Mouse (Mus musculus) stomach, embryonic 15.5 days (tissue): Measurements from ENCODE around the gene Mgat5. TPM values are rescaled to one million over a fixed set of nuclear protein-coding genes. Genes with fewer than 3 reads are reported as not detected.
A peak's percentile ranks its signal among the peaks of the same experiment; 100 is the strongest.

ENCODE experiments used
- ATAC-seq: fragments of 200-750 bp; cut with Nextera tagmentation; 2 replicates; pipeline ENCODE4 v1.8.0; 2017; ENCODE audit warnings: low read depth, moderate number of reproducible peaks, moderate TSS enrichment; ENCODE audit not compliant: insufficient read depth, low FRiP score
- H3K27ac ChIP-seq: fragments of 300-500 bp; sonication (generic); 2 replicates; pipeline ENCODE4 v1.5.1; 2015; ENCODE audit warnings: mild to moderate bottlenecking, inconsistent platforms
- H3K27me3 ChIP-seq: fragments of 300-500 bp; sonication (generic); replicated peaks from 2 replicates; pipeline ENCODE4 v1.6.1; 2015; ENCODE audit warnings: inconsistent platforms
- H3K36me3 ChIP-seq: fragments of 300-500 bp; sonication (generic); 2 replicates; pipeline ENCODE4 v1.6.1; 2015; ENCODE audit warnings: inconsistent platforms
- H3K4me1 ChIP-seq: fragments of 300-500 bp; sonication (generic); 2 replicates; pipeline ENCODE4 v1.6.1; 2015; ENCODE audit warnings: inconsistent platforms
- H3K4me2 ChIP-seq: fragments of 300-500 bp; sonication (generic); 2 replicates; pipeline ENCODE4 v1.6.1; 2015; ENCODE audit warnings: mild to moderate bottlenecking, inconsistent platforms
- H3K4me3 ChIP-seq: fragments of 300-500 bp; sonication (generic); replicated peaks from 2 replicates; pipeline ENCODE4 v1.5.1; 2015; ENCODE audit warnings: inconsistent platforms
- H3K9ac ChIP-seq: fragments of 300-500 bp; sonication (generic); 2 replicates; pipeline ENCODE4 v1.6.1; 2015; ENCODE audit warnings: inconsistent platforms
- H3K9me3 ChIP-seq: fragments of 300-500 bp; sonication (generic); 2 replicates; pipeline ENCODE4 v1.6.1; 2016; ENCODE audit warnings: inconsistent platforms
- WGBS: fragments of 180-500 bp; shearing (Covaris S2); methylation state at CpG from one replicate; pipeline ENCODE4 v1.1.7; 2015; 5-methylcytosine and 5-hydroxymethylcytosine counted together
- polyA plus RNA-seq: library from polyadenylated mRNA; unstranded; fragments of >200 nt; fragmentation: Nextera tagmentation; extraction: Ambion mirVana; gene quantifications from 2 replicates; pipeline ENCODE4 v1.2.1, GENCODE M21; 2015

The Mgat5 gene
- polyA plus RNA-seq = 5.4 and 5.7 TPM in 2 replicates

DNA sequence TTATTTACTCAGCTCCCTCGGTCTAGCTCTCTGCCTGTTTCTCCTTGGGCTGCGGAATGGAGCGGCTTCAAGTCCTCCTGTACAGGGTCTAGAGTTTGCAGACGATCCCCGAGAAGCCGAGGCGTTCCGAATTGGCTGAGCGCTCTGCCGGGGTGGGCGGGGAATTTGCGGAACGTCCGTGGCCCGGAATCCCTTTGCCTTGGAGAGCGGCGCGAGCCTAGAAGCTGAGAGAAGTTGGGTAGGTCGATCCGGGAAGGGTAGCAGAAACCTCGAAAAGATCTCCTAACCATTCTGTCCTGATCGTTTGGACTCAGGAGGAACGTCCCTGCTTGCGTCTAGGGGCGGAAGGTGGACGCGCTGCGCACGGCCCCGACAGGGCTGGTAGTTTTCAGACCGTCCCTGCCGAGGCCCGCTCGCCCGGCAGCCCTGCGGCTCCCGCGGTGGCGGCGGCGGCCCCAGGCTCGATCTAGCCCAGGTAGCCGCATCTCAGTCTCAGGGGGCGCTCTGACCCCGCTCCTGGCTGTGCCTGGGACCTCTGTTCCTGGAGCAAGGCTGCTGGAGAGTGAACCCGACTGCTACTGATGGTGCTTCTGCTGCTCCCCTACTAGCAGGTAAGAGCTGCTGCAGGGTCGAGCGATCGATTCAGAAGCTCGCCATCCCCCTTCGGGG, at the start of gene Mgat5:
Mgat5 (plus strand) TSS at position 199 of the 669 bp plus-strand sequence.
- H3K36me3 ChIP-seq = no peaks in the 10 kb centered on the region
- H3K9me3 ChIP-seq = no peaks in the 10 kb centered on the region
- peak; percentile 90 for ATAC-seq
- H3K4me1 ChIP-seq = peaks cover 12% of the 10 kb centered on the region; the same call in 1 of the 2 replicates
- WGBS = under 1% methylated on average over 51 of the region's 51 CpGs
- peak within 1 kb of the TSS; percentile 87 for H3K4me3 ChIP-seq
- H3K4me2 ChIP-seq = peak within 1 kb of the TSS; percentile 93
- H3K27ac ChIP-seq = peak within 1 kb of the TSS; percentile 97
- H3K9ac ChIP-seq = peak within 1 kb of the TSS; percentile 72
- no peaks in the 10 kb centered on the region for H3K27me3 ChIP-seq

DNA sequence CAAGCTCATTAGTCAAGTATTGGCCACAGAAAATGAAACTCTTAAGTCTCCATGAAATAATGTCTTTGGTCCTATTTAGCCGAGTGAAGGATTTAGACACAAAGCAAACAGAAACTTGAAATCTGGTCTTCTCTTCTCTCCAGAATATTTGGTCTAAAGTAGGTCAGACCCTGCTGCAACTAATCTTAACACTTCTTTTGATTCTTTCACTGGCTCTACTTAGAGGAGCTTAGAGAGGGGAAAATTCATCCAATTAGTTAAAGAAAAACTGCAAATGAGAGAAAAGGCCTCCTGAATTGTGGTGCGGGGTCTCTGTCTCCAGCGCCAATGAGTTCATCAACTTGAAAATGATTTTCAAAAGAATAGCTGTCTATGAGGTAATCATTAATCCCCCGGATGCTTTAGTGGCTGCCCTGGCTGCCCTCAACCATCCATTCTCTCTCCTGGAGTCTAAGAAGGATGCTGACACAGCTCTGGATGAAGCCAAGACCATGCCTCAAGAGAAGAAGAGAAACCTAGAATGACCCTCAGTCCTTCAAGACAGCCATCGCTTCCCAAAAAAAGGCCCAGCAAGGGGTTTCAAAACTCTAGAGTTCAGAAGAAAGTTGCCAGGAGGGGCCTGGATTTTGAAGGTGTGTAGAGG, 44.6 kb upstream of the Mgat5 start:
- 81% methylated on average over 5 of the region's 5 CpGs for WGBS
- ATAC-seq = no peak
- H3K4me1 ChIP-seq = no peaks in the 10 kb centered on the region
- H3K9me3 ChIP-seq = no peaks in the 10 kb centered on the region
- no peak overlapping the region for H3K4me3 ChIP-seq
- no peaks in the 10 kb centered on the region for H3K27me3 ChIP-seq
- no peak overlapping the region for H3K9ac ChIP-seq
- H3K36me3 ChIP-seq = no peaks in the 10 kb centered on the region
- no peak overlapping the region for H3K27ac ChIP-seq
- no peak overlapping the region for H3K4me2 ChIP-seq

DNA sequence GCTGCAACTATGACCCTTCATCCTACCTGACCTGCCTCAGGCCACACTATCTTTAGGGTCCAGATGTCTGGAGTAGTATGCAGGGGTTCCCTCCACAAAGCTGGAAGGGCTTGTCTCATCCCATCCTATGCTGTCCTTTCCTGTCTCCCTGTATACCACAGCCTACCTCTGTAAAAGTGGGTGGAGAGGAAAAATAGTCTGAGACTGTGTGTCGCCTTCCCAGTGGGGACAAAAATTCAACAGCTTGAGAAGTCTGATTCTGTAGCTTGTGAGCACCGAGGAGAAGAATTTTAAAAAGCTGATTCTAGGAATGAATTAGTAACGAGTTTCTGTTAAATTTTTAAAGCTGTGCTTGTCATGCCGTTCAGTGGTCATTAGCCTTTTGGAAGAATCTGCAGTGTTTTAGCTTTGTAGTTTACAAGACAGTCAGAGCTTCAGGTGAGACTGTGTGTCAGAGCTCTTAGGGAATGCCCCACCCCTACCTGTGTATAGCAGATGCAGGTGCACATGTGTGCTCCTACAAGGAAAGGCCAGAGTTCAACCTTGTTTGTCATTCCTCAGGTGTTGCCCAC, 40.1 kb upstream of the Mgat5 start:
- ATAC-seq = no peak
- WGBS = 79% methylated on average over 4 of the region's 4 CpGs
- no peak overlapping the region for H3K9ac ChIP-seq
- H3K27me3 ChIP-seq = no peaks in the 10 kb centered on the region
- no peaks in the 10 kb centered on the region for H3K9me3 ChIP-seq
- no peaks in the 10 kb centered on the region for H3K4me1 ChIP-seq
- H3K4me2 ChIP-seq = no peak overlapping the region
- no peak overlapping the region for H3K27ac ChIP-seq
- no peak overlapping the region for H3K4me3 ChIP-seq
- no peaks in the 10 kb centered on the region for H3K36me3 ChIP-seq

DNA sequence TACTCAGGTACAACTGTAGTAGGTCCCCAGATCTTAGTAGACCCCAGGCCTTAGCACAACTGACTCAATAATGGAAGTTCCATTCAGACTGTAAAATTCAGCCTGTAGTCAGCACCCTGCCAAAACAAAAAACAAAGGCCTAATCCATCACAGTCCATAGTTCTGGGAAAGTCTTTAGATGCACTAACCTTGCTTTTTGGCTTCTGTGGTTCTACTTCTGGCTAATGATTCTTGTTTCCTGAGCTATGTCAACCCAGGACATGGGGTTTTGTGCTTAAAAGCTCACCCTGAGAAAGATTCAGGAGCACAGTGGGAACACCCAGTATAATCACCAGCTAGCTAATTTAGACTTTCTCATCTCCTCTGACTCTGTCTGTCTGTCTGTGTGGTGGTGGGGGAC, 38.3 kb upstream of the Mgat5 start:
- H3K27me3 ChIP-seq = no peaks in the 10 kb centered on the region
- H3K4me2 ChIP-seq = no peak overlapping the region
- H3K9me3 ChIP-seq = no peaks in the 10 kb centered on the region
- ATAC-seq = no peak
- H3K36me3 ChIP-seq = no peaks in the 10 kb centered on the region
- no peak overlapping the region for H3K27ac ChIP-seq
- H3K4me3 ChIP-seq = no peak overlapping the region
- H3K4me1 ChIP-seq = no peaks in the 10 kb centered on the region
- H3K9ac ChIP-seq = no peak overlapping the region

DNA sequence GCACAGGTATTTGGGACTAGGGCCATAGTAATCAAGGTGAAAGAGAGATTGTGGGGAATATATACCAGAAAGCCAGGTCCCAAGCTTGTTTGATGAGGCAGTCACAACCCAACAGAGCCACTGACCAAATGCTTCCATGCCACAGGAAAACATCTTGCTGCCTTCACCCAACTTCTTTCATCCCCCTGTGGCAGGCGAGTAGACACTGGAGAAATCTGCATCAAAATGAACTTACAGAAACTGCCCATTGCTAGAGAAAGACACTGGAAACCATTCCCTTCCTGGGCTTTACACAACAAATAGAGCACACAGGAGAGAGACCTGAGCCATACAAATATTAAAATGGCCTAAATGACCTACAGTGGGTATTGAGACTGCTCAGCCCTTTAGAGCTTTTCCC, 37.2 kb upstream of the Mgat5 start:
- Histone ChIP-seq H3K9me3 (no peaks in the 10 kb centered on the region), H3K4me1 (no peaks in the 10 kb centered on the region), H3K27ac (no peak overlapping the region), H3K27me3 (no peaks in the 10 kb centered on the region), H3K9ac (no peak overlapping the region), H3K4me3 (no peak overlapping the region), H3K36me3 (no peaks in the 10 kb centered on the region), H3K4me2 (no peak overlapping the region)
- no peak for ATAC-seq
- WGBS = 78% methylated on average over 1 of the region's 1 CpGs

DNA sequence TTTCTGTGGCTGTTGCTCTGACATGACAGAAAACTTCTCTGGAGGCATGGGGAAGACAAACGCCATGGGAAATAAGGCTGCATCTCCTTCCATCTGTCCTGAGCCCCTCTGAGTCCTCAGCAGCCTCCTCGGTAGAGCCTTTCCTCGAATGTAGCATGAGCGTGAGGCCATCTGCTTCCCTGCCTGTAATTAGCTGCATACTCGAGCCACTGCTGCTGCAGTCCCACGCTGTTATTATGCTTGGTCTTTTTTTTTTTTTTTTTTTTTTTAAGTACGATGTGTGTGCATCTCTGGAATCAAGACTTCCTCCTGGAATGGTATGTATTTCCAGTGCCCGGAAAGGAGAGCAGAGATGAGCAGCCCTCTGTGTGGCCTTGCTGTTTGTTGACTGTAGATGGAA, 36.6 kb upstream of the Mgat5 start:
- H3K27me3 ChIP-seq = no peaks in the 10 kb centered on the region
- no peak for ATAC-seq
- H3K4me3 ChIP-seq = no peak overlapping the region
- H3K9ac ChIP-seq = no peak overlapping the region
- no peaks in the 10 kb centered on the region for H3K36me3 ChIP-seq
- H3K9me3 ChIP-seq = no peaks in the 10 kb centered on the region
- no peak overlapping the region for H3K4me2 ChIP-seq
- WGBS = 67% methylated on average over 8 of the region's 8 CpGs
- no peaks in the 10 kb centered on the region for H3K4me1 ChIP-seq
- no peak overlapping the region for H3K27ac ChIP-seq

DNA sequence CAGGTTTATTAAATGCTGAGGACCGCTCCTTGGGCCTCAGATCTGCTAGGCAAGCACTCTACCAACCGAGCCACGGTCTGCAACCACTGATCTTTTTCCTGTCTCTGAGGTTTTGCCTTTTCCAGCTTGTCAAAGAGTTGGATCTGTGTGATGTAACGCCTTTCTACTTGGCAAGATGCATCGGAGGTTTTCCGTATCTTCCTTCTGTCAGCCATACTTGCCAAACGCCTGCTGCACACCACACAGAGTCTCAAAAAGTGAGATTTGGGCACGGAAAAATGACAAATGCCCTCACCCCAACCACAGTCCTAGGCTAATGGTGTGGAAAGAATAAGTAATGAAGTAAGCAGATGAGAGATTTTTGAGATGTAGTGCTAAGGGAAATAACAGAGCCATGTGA, 35.3 kb upstream of the Mgat5 start:
- 83% methylated on average over 8 of the region's 8 CpGs for WGBS
- no peak for ATAC-seq
- H3K36me3 ChIP-seq = no peaks in the 10 kb centered on the region
- H3K4me2 ChIP-seq = no peak overlapping the region
- no peak overlapping the region for H3K4me3 ChIP-seq
- H3K27ac ChIP-seq = no peak overlapping the region
- H3K27me3 ChIP-seq = no peaks in the 10 kb centered on the region
- no peaks in the 10 kb centered on the region for H3K9me3 ChIP-seq
- no peaks in the 10 kb centered on the region for H3K4me1 ChIP-seq
- H3K9ac ChIP-seq = no peak overlapping the region

DNA sequence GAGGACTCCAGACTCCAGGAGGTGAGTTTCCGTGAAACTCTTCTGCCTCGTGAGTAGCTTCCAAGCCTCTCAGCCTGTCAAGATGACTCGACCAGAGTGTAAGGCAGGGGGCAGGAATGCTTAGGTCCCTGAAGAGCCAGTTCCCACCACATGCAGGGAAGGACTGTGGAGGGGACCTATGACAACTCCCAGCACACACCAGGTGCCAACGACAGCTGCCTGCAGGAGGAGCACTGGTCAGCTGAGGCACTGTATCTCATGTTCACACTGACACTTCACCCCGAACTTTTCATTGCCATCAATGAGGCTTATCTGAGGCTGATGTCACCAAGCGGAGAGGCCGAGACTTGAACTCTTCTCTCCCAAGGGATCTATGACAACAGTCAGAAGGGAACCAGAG, 33.5 kb upstream of the Mgat5 start:
- ATAC-seq = no peak
- no peak overlapping the region for H3K4me2 ChIP-seq
- WGBS = 80% methylated on average over 7 of the region's 7 CpGs
- no peaks in the 10 kb centered on the region for H3K4me1 ChIP-seq
- no peak overlapping the region for H3K9ac ChIP-seq
- H3K27me3 ChIP-seq = no peaks in the 10 kb centered on the region
- no peak overlapping the region for H3K4me3 ChIP-seq
- no peaks in the 10 kb centered on the region for H3K9me3 ChIP-seq
- no peaks in the 10 kb centered on the region for H3K36me3 ChIP-seq
- no peak overlapping the region for H3K27ac ChIP-seq

DNA sequence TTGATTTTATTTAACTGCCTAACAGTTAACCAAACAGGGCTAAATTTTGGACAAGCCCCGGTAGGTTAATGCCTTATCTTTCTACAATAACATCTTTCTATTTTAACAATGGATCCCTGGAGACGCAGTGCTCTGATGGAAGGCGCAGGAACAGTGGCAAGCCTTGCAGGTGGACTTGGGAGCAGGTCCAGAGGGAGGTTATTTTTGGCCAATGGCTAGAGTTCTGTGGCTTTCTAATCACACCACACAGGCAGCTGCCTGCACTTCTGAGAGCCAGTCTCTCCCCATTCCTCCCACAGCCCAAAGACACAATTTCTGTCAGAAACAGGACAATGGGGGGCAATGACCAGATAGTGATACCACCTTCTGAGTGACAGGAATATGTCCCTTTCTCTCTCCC, 31.4 kb upstream of the Mgat5 start:
- H3K36me3 ChIP-seq = no peaks in the 10 kb centered on the region
- no peak overlapping the region for H3K4me2 ChIP-seq
- H3K4me3 ChIP-seq = no peak overlapping the region
- H3K9me3 ChIP-seq = no peaks in the 10 kb centered on the region
- WGBS = 82% methylated on average over 3 of the region's 3 CpGs
- no peaks in the 10 kb centered on the region for H3K4me1 ChIP-seq
- ATAC-seq = no peak
- H3K27me3 ChIP-seq = no peaks in the 10 kb centered on the region
- no peak overlapping the region for H3K9ac ChIP-seq
- no peak overlapping the region for H3K27ac ChIP-seq

DNA sequence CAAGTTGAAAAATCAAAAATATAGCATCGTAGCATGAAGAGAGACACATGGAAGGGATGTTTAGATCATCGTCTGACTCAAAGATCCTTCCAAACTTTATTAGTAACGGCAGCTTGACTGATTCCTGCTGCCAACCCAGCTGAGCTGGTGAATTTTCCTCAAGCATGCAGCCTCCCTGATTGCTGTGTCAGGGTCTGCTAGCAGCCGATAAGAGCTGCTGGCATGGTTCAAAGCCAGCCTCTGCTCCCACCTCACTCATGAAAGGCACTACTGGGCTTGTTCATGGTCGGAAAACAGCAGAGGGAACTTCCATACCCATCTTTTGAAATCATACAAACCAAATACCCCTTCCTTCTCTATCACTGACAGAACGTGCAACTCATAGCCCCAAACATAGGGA, 12.4 kb upstream of the Mgat5 start:
- Histone ChIP-seq H3K4me3 (no peak overlapping the region), H3K9me3 (no peaks in the 10 kb centered on the region), H3K4me1 (no peaks in the 10 kb centered on the region), H3K36me3 (no peaks in the 10 kb centered on the region), H3K4me2 (no peak overlapping the region), H3K27ac (no peak overlapping the region), H3K9ac (no peak overlapping the region), H3K27me3 (no peaks in the 10 kb centered on the region)
- WGBS = 72% methylated on average over 6 of the region's 6 CpGs
- ATAC-seq = no peak

DNA sequence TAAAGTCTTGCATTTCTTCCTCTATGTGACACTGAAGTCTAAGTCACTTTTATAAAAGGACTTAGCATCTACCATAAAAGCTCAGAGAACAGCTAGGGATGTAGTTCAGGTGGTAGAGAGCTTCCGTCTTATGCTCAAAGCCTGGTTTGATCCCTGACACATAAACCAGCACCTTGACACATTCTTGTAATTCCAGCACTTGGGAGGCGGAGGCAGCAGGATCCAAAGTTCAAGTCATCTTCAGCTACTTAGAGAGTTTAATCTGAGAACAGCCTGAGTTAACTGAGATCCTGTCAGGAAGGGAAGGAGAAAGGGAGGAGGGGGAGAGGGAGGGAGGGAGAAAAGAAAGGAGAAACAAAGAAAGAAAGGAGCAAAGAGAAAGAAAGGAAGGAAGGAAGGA, 5.6 kb upstream of the Mgat5 start:
- ATAC-seq = no peak
- WGBS = 69% methylated on average over 2 of the region's 2 CpGs
- Histone ChIP-seq H3K4me2 (no peak overlapping the region), H3K4me1 (0 out of 2 replicates have a peak, but pooled peaks cover 7% of the 10 kb centered on the region), H3K9me3 (no peaks in the 10 kb centered on the region), H3K27ac (no peak overlapping the region), H3K27me3 (no peaks in the 10 kb centered on the region), H3K36me3 (no peaks in the 10 kb centered on the region), H3K9ac (no peak overlapping the region), H3K4me3 (no peak overlapping the region)

DNA sequence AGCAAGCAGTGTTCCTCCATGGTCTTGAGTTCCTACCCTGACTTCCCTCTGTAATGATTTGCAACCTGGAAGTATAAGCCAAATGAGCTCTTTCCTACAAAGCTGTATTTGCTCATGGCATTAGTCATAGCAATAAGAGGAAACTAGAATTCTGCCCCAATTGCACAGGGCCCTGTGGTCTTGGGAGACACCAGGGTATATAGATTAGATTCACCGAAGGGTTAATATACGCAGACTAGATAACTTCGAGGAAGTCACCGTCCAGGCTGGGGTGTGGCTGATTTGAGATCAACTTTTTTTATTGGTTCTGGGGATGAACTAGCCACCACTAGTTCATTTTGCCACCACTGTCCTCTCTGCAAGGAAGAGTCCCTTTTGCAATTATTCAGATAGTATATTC, 2.5 kb upstream of the Mgat5 start:
- no peak for ATAC-seq
- H3K9ac ChIP-seq = no peak overlapping the region
- H3K36me3 ChIP-seq = no peaks in the 10 kb centered on the region
- H3K27me3 ChIP-seq = no peaks in the 10 kb centered on the region
- H3K4me1 ChIP-seq = peaks cover 12% of the 10 kb centered on the region; the same call in 1 of the 2 replicates
- no peak overlapping the region for H3K4me3 ChIP-seq
- no peak overlapping the region for H3K4me2 ChIP-seq
- no peak overlapping the region for H3K27ac ChIP-seq
- no peaks in the 10 kb centered on the region for H3K9me3 ChIP-seq
- WGBS = 51% methylated on average over 4 of the region's 4 CpGs
